Mouse (Mus musculus): Measurements from ENCODE around the gene Olfr1393. TPM values are rescaled to one million over a fixed set of nuclear protein-coding genes. Genes with fewer than 3 reads are reported as not detected.

Gene Olfr1393
- total RNA-seq, 1 experiment, result not detected

DNA sequence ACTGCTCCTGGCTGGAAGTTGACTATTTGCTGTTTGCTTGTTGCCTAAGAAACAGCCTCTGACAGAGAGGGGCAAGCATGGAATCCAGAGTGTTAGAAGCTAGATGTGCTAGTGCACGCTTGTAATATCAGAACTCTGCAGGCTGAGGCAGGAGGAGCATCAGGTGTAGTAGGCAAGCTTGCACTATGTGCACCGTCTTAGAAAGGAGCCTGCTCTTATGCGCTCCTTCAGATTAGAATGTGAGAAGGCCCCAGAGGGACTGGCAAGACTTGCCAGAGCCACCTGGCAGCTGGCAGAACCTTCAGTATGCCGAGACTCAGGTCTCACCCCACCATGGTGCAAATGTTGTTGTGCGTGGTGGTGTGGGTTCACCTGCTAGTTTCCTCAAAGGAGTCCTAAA is 26.1 kb upstream of the Olfr1393 start:
- no peak overlapping the region for H3K27ac ChIP-seq (ENCODE audit: insufficient read depth, low read depth, low read length, poor library complexity, severe bottlenecking)
- TF ChIP-seq MAFK (IDR thresholded peaks at IDR 0.05; ENCODE audit: insufficient read depth, low read depth, low read length), result no peak
- TF ChIP-seq ZNF384 (IDR thresholded peaks at IDR 0.05; ENCODE audit: low read depth, low read length), result no peak
- no peak for TF ChIP-seq HCFC1 (IDR thresholded peaks at IDR 0.05; ENCODE audit: borderline replicate concordance, insufficient read depth, low read length)
- no peak for TF ChIP-seq ZC3H11A (IDR thresholded peaks at IDR 0.05; ENCODE audit: borderline replicate concordance, low read depth, low read length)
- no peak for TF ChIP-seq CHD2 (IDR thresholded peaks at IDR 0.05; ENCODE audit: low read depth, low read length)
- H3K4me1 ChIP-seq (ENCODE audit: control insufficient read depth in 2 of 2, insufficient read depth in 2 of 2, low read length in 2 of 2, poor library complexity in 1 of 2), result peaks cover 2 to 8% of the 10 kb centered on the region in 2 experiments
- H3K9ac ChIP-seq (ENCODE audit: insufficient read depth, low read depth, low read length, poor library complexity, severe bottlenecking), result no peak overlapping the region
- H3K9me3 ChIP-seq (ENCODE audit: control insufficient read depth, insufficient read depth, low read depth, low read length), result no peaks in the 10 kb centered on the region
- H3K36me3 ChIP-seq (ENCODE audit: control insufficient read depth, insufficient read depth, low read length, poor library complexity, severe bottlenecking), result peaks cover 2% of the 10 kb centered on the region; the same call in 1 of the 2 replicates
- in situ Hi-C loops (cut with MboI; ENCODE audit: low sequenced_read_pairs in 2 of 2, unreplicated experiment in 2 of 2), result loop anchor here in 1 of 2 experiments (25.0 kb wide), 1 partner anchor 390 kb away; the partner anchor contains the start of gene Irgm1
- H3K4me3 ChIP-seq (ENCODE audit: insufficient read depth in 1 of 2, low read depth in 1 of 2, low read length in 2 of 2, poor library complexity in 1 of 2, severe bottlenecking in 1 of 2), result no peak overlapping the region
- no peak for DNase-seq (ENCODE audit: low read depth, low spot score)

DNA sequence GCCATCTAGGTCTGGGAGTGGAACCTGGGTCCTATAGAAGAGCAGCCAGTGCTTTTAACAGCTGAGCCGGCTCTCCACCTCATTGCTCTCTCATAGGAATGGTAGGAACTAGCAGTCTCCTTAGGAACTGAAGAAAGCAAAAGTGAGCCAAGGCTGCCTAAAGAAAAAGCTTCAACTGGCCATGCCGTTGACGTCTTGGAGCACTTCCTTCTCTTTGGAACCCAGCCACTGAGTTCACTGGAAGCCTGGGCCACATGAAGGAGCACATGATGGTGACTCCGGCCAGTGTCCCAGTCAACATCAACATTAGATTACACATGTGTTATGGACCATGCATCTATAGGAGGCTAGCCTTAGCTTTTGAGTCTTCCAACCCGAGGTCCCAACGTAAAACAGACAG is 25.1 kb upstream of the Olfr1393 start:
- peaks cover 2 to 6% of the 10 kb centered on the region in 2 experiments for H3K4me1 ChIP-seq (ENCODE audit: control insufficient read depth in 2 of 2, insufficient read depth in 2 of 2, low read length in 2 of 2, poor library complexity in 1 of 2)
- H3K36me3 ChIP-seq (ENCODE audit: control insufficient read depth, insufficient read depth, low read length, poor library complexity, severe bottlenecking), result peaks cover 2% of the 10 kb centered on the region; the same call in 1 of the 2 replicates
- no peak for DNase-seq (ENCODE audit: low read depth, low spot score)
- no peaks in the 10 kb centered on the region for H3K9me3 ChIP-seq (ENCODE audit: control insufficient read depth, insufficient read depth, low read depth, low read length)
- in situ Hi-C loops (cut with MboI; ENCODE audit: low sequenced_read_pairs in 2 of 2, unreplicated experiment in 2 of 2), result loop anchor here in 1 of 2 experiments (25.0 kb wide), 1 partner anchor 391 kb away; the partner anchor contains the start of gene Irgm1
- H3K4me3 ChIP-seq (ENCODE audit: insufficient read depth in 1 of 2, low read depth in 1 of 2, low read length in 2 of 2, poor library complexity in 1 of 2, severe bottlenecking in 1 of 2), result no peak overlapping the region
- H3K9ac ChIP-seq (ENCODE audit: insufficient read depth, low read depth, low read length, poor library complexity, severe bottlenecking), result no peak overlapping the region
- H3K27ac ChIP-seq (ENCODE audit: insufficient read depth, low read depth, low read length, poor library complexity, severe bottlenecking), result no peak overlapping the region
- no peak for TF ChIP-seq ZC3H11A (IDR thresholded peaks at IDR 0.05; ENCODE audit: borderline replicate concordance, low read depth, low read length)
- TF ChIP-seq ZNF384 (IDR thresholded peaks at IDR 0.05; ENCODE audit: low read depth, low read length), result no peak
- TF ChIP-seq MAFK (IDR thresholded peaks at IDR 0.05; ENCODE audit: insufficient read depth, low read depth, low read length), result no peak
- no peak for TF ChIP-seq HCFC1 (IDR thresholded peaks at IDR 0.05; ENCODE audit: borderline replicate concordance, insufficient read depth, low read length)
- TF ChIP-seq CHD2 (IDR thresholded peaks at IDR 0.05; ENCODE audit: low read depth, low read length), result no peak

DNA sequence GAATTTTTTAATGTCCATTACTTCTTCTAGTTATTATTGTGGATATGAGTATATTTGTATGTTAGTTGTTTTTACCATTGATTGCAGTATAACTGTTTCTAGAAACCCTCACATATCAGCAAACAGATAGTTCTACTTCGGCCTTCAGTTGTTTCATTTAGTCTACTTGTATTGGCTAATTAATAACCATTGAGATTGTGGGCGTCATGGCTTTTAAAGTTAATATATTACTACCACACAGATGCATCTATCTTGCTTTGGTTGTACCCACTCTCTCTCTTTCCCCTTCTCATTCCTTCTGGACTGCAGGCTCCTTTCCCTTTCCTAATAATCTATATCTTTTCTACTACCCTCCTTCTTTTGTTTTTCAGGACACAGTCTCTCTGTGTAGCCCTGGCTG is 18.8 kb upstream of the Olfr1393 start:
- H3K4me1 ChIP-seq (ENCODE audit: control insufficient read depth in 2 of 2, insufficient read depth in 2 of 2, low read length in 2 of 2, poor library complexity in 1 of 2), result peaks cover 2 to 12% of the 10 kb centered on the region in 2 experiments; a peak in 1 of 4 replicates
- in situ Hi-C loops (cut with MboI; ENCODE audit: low sequenced_read_pairs in 2 of 2, unreplicated experiment in 2 of 2), result loop anchor here in 1 of 2 experiments (25.0 kb wide), 1 partner anchor 397 kb away; the partner anchor contains the start of gene Irgm1
- no peaks in the 10 kb centered on the region for H3K9me3 ChIP-seq (ENCODE audit: control insufficient read depth, insufficient read depth, low read depth, low read length)
- H3K27ac ChIP-seq (ENCODE audit: insufficient read depth, low read depth, low read length, poor library complexity, severe bottlenecking), result no peak overlapping the region
- no peak overlapping the region for H3K4me3 ChIP-seq (ENCODE audit: insufficient read depth in 1 of 2, low read depth in 1 of 2, low read length in 2 of 2, poor library complexity in 1 of 2, severe bottlenecking in 1 of 2)
- TF ChIP-seq HCFC1 (IDR thresholded peaks at IDR 0.05; ENCODE audit: borderline replicate concordance, insufficient read depth, low read length) (no peak), CHD2 (IDR thresholded peaks at IDR 0.05; ENCODE audit: low read depth, low read length) (no peak), ZNF384 (IDR thresholded peaks at IDR 0.05; ENCODE audit: low read depth, low read length) (no peak), ZC3H11A (IDR thresholded peaks at IDR 0.05; ENCODE audit: borderline replicate concordance, low read depth, low read length) (no peak), MAFK (IDR thresholded peaks at IDR 0.05; ENCODE audit: insufficient read depth, low read depth, low read length) (no peak)
- no peak for DNase-seq (ENCODE audit: low read depth, low spot score)
- H3K36me3 ChIP-seq (ENCODE audit: control insufficient read depth, insufficient read depth, low read length, poor library complexity, severe bottlenecking), result peaks cover 4% of the 10 kb centered on the region; the same call in 1 of the 2 replicates
- no peak overlapping the region for H3K9ac ChIP-seq (ENCODE audit: insufficient read depth, low read depth, low read length, poor library complexity, severe bottlenecking)

DNA sequence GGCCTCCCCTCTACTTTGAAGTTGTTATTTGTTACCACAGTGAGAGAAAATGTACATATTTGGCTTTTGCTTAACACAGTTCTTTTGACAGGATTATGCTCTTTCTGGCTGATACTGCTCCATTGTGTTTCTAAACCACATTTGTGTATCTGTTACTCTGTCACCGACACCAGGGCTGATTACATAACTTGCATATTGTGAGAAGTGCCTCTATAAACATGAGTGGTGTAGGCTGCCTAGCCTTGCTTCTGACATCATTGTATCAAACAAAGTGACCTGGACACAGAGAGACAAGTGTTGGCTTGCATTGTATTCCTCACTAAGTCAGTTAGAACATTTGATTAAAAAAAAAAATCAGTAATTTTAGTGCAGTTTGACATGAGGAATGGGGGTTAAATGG is 18.3 kb upstream of the Olfr1393 start:
- H3K27ac ChIP-seq (ENCODE audit: insufficient read depth, low read depth, low read length, poor library complexity, severe bottlenecking), result no peak overlapping the region
- H3K9me3 ChIP-seq (ENCODE audit: control insufficient read depth, insufficient read depth, low read depth, low read length), result no peaks in the 10 kb centered on the region
- H3K4me1 ChIP-seq (ENCODE audit: control insufficient read depth in 2 of 2, insufficient read depth in 2 of 2, low read length in 2 of 2, poor library complexity in 1 of 2), result peaks cover 2 to 12% of the 10 kb centered on the region in 2 experiments; a peak in 1 of 4 replicates
- DNase-seq (ENCODE audit: low read depth, low spot score), result no peak
- H3K9ac ChIP-seq (ENCODE audit: insufficient read depth, low read depth, low read length, poor library complexity, severe bottlenecking), result no peak overlapping the region
- peaks cover 2% of the 10 kb centered on the region; the same call in 1 of the 2 replicates for H3K36me3 ChIP-seq (ENCODE audit: control insufficient read depth, insufficient read depth, low read length, poor library complexity, severe bottlenecking)
- in situ Hi-C loops (cut with MboI; ENCODE audit: low sequenced_read_pairs in 2 of 2, unreplicated experiment in 2 of 2), result loop anchor here (10.0 to 25.0 kb wide), 2 partner anchors 385 to 398 kb away; partner anchors contain the start of gene Irgm1 (in 2 of the 2)
- no peak overlapping the region; a peak in 1 of 4 replicates for H3K4me3 ChIP-seq (ENCODE audit: insufficient read depth in 1 of 2, low read depth in 1 of 2, low read length in 2 of 2, poor library complexity in 1 of 2, severe bottlenecking in 1 of 2)
- TF ChIP-seq HCFC1 (IDR thresholded peaks at IDR 0.05; ENCODE audit: borderline replicate concordance, insufficient read depth, low read length), result no peak
- no peak for TF ChIP-seq CHD2 (IDR thresholded peaks at IDR 0.05; ENCODE audit: low read depth, low read length)
- no peak for TF ChIP-seq MAFK (IDR thresholded peaks at IDR 0.05; ENCODE audit: insufficient read depth, low read depth, low read length)
- no peak for TF ChIP-seq ZNF384 (IDR thresholded peaks at IDR 0.05; ENCODE audit: low read depth, low read length)
- TF ChIP-seq ZC3H11A (IDR thresholded peaks at IDR 0.05; ENCODE audit: borderline replicate concordance, low read depth, low read length), result no peak
